Mouse (Mus musculus) forelimb bud, embryonic 11.5 days (tissue): ENCODE data around the gene Slc4a5.
A peak's percentile ranks its signal among the peaks of the same experiment; 100 is the strongest.
"Not testable (repeated sequence)": the region's sequence is repeated elsewhere in the genome, so short reads cannot be mapped to it uniquely, and the experiment has no call there.

ENCODE experiments used
- DNase-seq: peaks from one replicate; pipeline ENCODE4 v3.0.0-alpha.2; 2012; ENCODE audit warnings: low read depth, low spot score

Slc4a5 gene

GRCm38 (mm10) chr6:83309017-83309416, 89.4 kb downstream of the Slc4a5 start:
- no peak for DNase-seq

- DNase-seq: no peak
Measured at GRCm38 (mm10) chr6:83311206-83311605, 91.6 kb downstream of the Slc4a5 start.

- DNase-seq: no peak
Measured at GRCm38 (mm10) chr6:83312021-83312420, 92.4 kb downstream of the Slc4a5 start.

DNA sequence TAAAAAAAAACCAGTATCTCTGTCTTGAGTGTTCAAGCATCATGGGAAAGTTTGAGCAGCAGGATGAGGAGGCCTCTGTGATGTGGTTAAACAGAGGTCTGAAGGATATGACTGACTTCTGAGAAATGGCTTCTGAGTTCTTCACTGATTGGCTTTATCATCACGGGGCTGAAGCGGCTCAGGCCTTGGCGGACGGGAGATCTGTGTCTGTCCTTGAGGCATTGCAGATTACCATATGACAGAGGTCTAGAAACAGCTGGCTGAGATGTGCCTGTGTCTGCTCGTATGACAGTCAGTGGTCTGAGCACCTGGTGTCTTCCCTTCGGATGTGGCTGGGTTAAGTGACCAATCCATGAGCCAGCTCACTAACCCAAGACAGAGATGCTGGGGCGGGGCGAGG, 92.9 kb downstream of the Slc4a5 start:
- DNase-seq: no peak

- DNase-seq: no peak
Measured at GRCm38 (mm10) chr6:83315293-83315692, 95.7 kb downstream of the Slc4a5 start.

DNA sequence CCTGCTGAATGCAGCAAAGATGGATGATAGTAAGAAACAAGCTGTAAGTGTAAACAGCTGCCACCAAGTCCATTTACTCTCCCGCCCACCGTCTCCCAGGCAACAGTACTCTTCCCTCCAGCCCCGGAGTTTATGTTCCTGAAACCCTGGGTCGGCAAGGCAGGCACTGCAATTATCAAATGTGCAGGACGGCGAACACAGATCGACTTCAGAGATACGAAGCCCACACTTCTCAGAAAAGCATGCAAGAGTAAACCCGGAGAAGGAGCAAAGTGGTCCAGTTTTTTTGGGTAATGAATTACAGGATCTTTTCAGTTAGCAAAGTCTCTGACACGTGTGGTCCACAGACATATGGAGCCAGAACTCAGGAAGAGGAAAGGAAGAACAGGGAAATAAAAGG, 96.4 kb downstream of the Slc4a5 start:
- DNase-seq: peak; percentile 55

DNA sequence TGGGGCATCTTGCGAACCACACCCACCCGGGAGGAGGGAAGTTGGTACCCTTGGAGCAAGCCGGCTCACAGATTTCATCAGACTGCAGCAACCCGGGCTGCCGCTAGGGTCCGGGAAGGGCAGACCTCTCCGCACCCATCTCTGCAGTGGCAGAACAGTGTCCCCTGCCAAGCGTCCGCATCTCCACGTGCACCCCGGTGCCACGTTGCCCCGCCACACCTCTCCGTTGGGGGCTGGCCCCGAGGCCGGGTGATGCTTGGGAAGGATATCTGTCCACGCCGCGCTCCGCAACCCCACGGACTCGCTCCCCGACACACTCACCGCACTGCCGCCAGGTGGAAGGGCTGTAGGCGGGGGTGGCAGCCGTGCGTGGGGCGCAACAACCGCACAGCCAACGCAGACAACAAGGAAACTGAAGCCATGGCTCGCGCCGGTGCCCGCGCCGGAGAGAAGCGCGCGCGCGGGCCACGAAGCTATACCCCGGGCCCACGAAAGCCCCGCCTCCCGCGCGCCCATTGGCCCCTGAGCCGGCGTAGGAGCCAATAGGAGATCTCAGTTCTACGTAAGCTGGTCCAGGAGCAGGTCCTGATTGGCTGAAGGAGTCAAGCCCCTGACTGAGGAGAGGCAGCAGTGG, 97.6 kb downstream of the Slc4a5 start:
- peak; percentile 89 for DNase-seq

GRCm38 (mm10) chr6:83321927-83322326, 102.3 kb downstream of the Slc4a5 start:
- no peak for DNase-seq

DNA sequence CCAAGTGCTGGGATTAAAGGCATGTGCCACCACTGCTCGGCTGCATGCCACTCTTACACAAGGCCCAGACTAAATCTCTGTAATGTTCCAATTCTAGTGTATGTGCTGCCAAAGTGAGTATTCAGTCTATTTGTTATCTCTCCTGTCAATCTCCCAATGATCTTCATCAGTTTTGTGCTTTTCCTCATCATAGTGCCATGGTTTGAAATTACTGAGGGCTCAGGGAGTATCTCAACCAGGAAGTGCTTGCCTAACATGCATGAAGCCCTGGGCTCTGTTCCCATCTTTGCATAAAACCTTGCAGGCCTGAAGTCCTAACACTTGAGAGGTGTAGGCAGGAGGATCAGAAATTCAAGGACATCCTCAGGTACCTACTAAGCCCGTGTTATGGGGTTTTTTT, 103.2 kb downstream of the Slc4a5 start:
- DNase-seq: no peak

- no peak for DNase-seq
Measured at GRCm38 (mm10) chr6:83323652-83324419, 104.2 kb downstream of the Slc4a5 start.

DNA sequence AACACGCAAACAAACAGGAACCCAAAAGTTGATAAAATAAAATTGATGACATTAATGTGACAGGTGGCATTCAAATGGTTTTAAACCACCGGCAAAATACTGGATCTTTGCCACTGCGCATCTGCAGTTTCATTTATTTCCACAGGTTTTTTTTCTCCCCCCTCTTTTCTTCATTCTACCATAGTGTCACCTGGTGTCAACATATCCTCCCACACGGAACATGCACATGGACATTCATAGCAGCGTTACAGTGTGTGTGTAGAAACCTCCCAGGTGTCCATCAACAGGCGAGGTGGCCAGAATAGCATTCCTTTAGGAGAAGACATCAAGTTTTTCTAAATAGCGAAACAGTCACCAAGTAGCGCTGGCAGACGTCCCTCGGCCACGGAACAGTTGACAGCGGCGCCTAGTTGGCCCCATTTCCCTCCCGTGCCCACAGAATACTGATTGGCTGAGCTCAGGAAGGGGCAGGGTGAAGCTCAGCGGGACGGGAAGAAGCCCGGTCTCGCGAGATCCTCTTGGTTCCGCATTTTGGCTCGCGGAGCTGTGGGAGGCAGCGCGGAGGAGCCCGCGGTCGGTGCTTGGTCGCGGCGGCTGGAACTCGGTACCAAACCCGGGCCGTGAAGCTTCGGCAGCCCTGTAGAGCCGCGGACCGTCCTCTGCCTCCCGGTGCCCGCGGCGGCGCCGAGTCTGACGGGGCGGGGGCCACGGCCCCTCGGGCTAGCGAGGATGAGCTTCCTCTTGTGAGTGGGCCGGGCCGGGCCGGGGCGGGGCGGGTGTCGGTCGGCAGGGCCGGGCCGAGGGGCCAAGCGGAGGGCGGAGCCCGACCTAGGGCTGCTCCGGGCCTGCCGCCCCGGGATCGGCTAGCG, 106.1 kb downstream of the Slc4a5 start, which contains the start of the genes Mthfd2 and Mob1a:
Mthfd2 (minus strand) TSS at position 384 of the 869 bp plus-strand sequence.
Mob1a (plus strand) TSS at position 492 of the 869 bp plus-strand sequence.
- peak; percentile 96 for DNase-seq

DNA sequence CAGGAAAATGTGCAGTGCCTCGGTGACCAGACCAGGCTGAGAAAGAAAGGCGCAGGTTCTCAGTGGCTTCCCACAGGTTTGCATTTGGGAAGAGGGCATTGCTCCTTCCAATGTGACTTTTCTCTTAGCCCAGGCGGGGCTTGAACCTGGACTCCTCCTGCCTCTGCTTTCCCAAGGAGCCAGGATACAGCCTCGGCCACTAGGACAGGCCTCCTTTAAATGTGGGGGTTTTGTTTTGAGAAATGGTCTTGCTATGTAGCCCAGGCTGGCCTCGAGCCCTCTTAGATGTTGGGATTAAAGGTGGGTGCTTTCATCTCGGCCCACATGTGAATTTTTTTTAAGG, 106.7 kb downstream of the Slc4a5 start:
- DNase-seq: no peak

DNA sequence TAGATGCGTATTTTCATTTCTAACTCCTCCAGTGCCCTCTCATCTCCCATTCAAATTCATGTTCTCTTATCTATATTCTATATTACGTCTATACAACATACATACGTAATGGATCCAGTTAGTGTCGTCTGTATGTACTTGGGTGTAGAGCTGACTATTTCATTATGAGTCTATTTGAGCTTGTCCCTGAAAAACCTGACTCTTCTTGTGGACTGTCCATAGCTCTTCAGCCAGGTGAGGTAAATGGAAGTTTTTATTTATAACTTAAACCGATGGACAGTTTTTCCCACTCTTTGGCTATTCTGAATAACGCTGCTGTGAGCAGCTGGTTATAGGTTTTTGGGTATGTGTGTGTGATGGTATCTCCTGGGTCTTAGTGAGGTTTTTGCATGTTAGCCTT, 107.1 kb downstream of the Slc4a5 start:
- no peak for DNase-seq

- no peak for DNase-seq
Measured at GRCm38 (mm10) chr6:83327591-83328190, 108.1 kb downstream of the Slc4a5 start.

DNA sequence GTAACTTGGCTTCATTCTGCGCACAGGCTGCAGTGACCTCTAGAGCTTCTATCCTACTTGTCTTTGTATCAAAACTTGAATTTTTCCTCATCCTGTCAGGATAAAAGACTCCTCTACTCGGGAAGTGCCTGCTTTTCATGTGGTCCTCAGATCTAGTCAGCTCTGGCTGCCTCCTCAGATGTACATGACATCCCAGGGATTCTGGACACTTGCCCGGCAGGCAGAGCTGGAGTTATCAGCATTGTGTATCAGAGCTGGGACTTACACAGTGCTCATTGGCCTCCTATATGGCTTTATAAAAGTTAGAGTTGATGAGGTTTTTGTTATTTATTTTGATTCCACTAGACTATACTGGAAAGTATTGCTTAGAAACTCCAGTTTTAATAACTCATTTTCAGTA, 121.8 kb downstream of the Slc4a5 start:
- DNase-seq: no peak

DNA sequence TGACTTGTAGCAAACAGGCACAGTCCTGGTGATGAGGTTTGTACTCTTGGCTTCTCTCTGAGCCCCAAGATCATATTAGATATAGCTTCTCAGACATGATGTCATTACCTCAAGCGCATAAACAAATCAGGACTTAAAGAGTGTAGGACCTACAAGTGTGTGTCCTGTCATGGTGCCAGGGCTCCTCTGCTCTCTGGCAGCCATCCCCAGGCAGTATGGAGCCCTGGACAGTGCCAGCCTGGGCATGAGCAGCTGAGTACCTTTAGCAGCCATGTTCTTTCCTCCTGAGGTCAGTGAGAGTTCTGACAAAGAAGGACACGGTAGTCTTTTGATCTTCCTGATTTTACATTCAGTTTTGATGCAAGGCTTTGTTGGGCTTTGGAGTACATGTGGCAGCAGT, 123.3 kb downstream of the Slc4a5 start:
- DNase-seq: no peak

DNA sequence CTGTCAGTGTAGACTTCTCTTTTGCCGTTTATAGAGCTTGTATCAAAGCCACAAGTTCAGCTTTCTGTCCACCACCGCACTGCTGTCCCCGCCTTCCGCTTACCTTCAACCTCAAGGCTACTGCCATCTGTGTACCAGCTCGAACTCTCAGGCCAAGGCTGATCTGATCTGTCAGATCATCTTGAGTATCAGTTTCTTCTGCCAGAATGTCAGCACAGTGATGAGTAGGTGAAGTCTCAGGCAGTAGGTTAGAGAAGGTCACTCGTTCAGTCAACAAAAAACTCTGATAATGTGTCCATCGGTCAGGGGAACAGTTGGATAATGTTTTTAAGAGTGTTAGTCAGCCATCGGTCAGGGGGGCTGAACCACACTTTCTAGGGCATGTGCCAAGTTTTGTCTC, 125.7 kb downstream of the Slc4a5 start:
- DNase-seq: not testable (repeated sequence)

DNA sequence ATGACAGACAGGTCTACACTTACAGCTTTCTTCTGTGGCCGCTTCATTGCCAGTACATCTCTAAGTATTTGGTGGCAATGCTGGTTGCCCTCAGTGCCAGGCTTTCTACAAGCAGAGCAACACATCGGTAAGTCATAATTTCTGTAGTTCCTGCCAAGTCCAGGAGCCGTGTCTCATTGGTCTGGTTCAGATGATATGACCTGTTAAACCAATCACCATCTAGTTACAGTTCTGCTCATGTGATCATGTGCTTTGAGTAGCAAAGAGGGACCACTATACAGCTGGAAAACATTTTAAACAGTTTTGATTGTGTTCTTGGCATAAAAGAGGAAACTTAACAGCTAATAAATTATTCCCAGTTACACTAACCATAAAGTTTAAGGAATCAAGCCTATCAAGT, 128.3 kb downstream of the Slc4a5 start:
- no peak for DNase-seq

DNA sequence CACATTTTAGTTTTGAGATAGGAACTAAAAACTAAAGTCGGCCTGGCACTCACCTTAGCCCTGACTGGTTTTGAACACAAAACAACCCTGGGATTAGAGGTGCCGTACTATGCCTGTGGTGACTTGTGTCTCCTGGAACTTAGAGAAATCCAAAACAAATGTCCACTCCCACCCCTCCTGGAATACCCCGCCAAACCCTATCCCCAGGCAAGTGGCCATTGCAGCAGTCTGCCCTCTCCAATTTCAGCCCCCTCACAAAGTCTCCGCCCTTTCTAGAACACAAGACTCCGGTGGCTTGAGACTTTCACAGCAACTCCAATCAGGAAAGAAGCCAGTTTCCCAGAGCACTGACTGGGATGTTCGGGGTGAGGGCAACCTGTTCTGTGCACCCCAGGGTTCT, 129.2 kb downstream of the Slc4a5 start, which contains the start of gene Bola3:
Bola3 (plus strand) TSS at position 275 of the 400 bp plus-strand sequence.
- DNase-seq: no peak

- DNase-seq: peak; percentile 72
Measured at GRCm38 (mm10) chr6:83349274-83349958, 129.8 kb downstream of the Slc4a5 start.

- no peak for DNase-seq
Measured at GRCm38 (mm10) chr6:83350172-83350571, 130.5 kb downstream of the Slc4a5 start.
